Mouse (Mus musculus) MEL (cell line): Measurements from ENCODE around the gene Akt1s1. TPM values are rescaled to one million over a fixed set of nuclear protein-coding genes. Genes with fewer than 3 reads are reported as not detected.

Source experiments
- DNase-seq: peaks from one replicate; pipeline ENCODE4 v3.0.0; 2011; ENCODE audit warnings: low read depth, low spot score
- H3K27ac ChIP-seq: 2 replicates; pipeline ENCODE4 v1.5.1; 2012; ENCODE audit warnings: low read depth, mild to moderate bottlenecking, control low read depth, low read length, moderate library complexity; ENCODE audit not compliant: control insufficient read depth
- H3K27me3 ChIP-seq, 2 experiments: fragments of 150-350 bp in 1 of 2; sonication (generic) in 1 of 2; 2 replicates each; pipeline ENCODE4 v1.6.1; 2012; ENCODE audit warnings: low read length in 2 of 2, mild to moderate bottlenecking in 2 of 2, improper control_type of control experiment in 1 of 2, moderate library complexity in 1 of 2; ENCODE audit not compliant: insufficient read depth in 2 of 2, control insufficient read depth in 1 of 2
- H3K36me3 ChIP-seq, 2 experiments: 2 replicates each; pipeline ENCODE4 v1.6.1; 2012 to 2014; ENCODE audit warnings: low read length in 2 of 2, improper control_type of control experiment in 1 of 2, inconsistent platforms in 1 of 2, mild to moderate bottlenecking in 1 of 2; ENCODE audit not compliant: insufficient read depth in 2 of 2, control insufficient read depth in 1 of 2
- H3K4me1 ChIP-seq, 2 experiments: fragments of 150-350 bp in 1 of 2; sonication (generic) in 1 of 2; 2 replicates each; pipeline ENCODE4 v1.6.1; 2012; ENCODE audit warnings: low read length in 2 of 2, improper control_type of control experiment in 1 of 2, mild to moderate bottlenecking in 1 of 2; ENCODE audit not compliant: insufficient read depth in 2 of 2, control insufficient read depth in 1 of 2
- H3K4me3 ChIP-seq, 2 experiments: fragments of 150-350 bp in 1 of 2; sonication (generic) in 1 of 2; 2 replicates each; pipeline ENCODE4 v1.5.1; 2012; ENCODE audit warnings: low read depth in 2 of 2, low read length in 2 of 2, mild to moderate bottlenecking in 2 of 2, moderate library complexity in 2 of 2, control low read depth in 1 of 2, improper control_type of control experiment in 1 of 2; ENCODE audit not compliant: control insufficient read depth in 1 of 2, insufficient read depth in 1 of 2
- H3K79me2 ChIP-seq: 2 replicates; pipeline ENCODE4 v1.6.1; 2012; ENCODE audit warnings: mild to moderate bottlenecking, low read length, moderate library complexity; ENCODE audit not compliant: control insufficient read depth, poor library complexity, insufficient read depth
- H3K9ac ChIP-seq: 2 replicates; pipeline ENCODE4 v1.6.1; 2012; ENCODE audit warnings: low read depth, mild to moderate bottlenecking, control low read depth, low read length, moderate library complexity; ENCODE audit not compliant: control insufficient read depth, poor library complexity, severe bottlenecking
- H3K9me3 ChIP-seq: fragments of 150-350 bp; sonication (generic); replicated peaks from 2 replicates; pipeline ENCODE4 v1.6.1; 2012; ENCODE audit warnings: mild to moderate bottlenecking, low read length, improper control_type of control experiment, moderate library complexity; ENCODE audit not compliant: insufficient read depth
- BHLHE40 ChIP-seq: IDR thresholded peaks from 2 replicates; pipeline ENCODE4 v1.6.1; 2012; ENCODE audit warnings: low read depth, mild to moderate bottlenecking, inconsistent platforms, low read length, improper control_type of control experiment, borderline replicate concordance
- CHD1 ChIP-seq: IDR thresholded peaks from 2 replicates; pipeline ENCODE4 v1.6.1; 2012; ENCODE audit warnings: low read depth, mild to moderate bottlenecking, inconsistent platforms, low read length, improper control_type of control experiment
- CHD2 ChIP-seq: IDR thresholded peaks from 2 replicates; pipeline ENCODE4 v1.6.1; 2011; ENCODE audit warnings: low read length, improper control_type of control experiment
- CTCF ChIP-seq, 3 experiments: IDR thresholded peaks in 2 of 3; conservative IDR thresholded peaks in 1 of 3; 2 replicates each; pipeline ENCODE4 v1.5.1; 2011 to 2012; ENCODE audit warnings: low read length in 3 of 3, low read depth in 2 of 3, mild to moderate bottlenecking in 2 of 3, improper control_type of control experiment in 1 of 3, inconsistent platforms in 1 of 3, mixed read lengths in 1 of 3, moderate library complexity in 1 of 3; ENCODE audit not compliant: control insufficient read depth in 1 of 3, insufficient read depth in 1 of 3, poor library complexity in 1 of 3, severe bottlenecking in 1 of 3
- E2F4 ChIP-seq: IDR thresholded peaks from 2 replicates; pipeline ENCODE4 v1.6.1; 2011; ENCODE audit warnings: low read depth, low read length, improper control_type of control experiment, borderline replicate concordance
- ELF1 ChIP-seq: IDR thresholded peaks from 2 replicates; pipeline ENCODE4 v1.6.1; 2014; ENCODE audit warnings: low read depth, mild to moderate bottlenecking, inconsistent platforms, low read length, improper control_type of control experiment, moderate library complexity
- EP300 ChIP-seq, 2 experiments: IDR thresholded peaks; 2 replicates each; pipeline ENCODE4 v1.6.1; 2011; ENCODE audit warnings: improper control_type of control experiment in 2 of 2, low read length in 2 of 2, low read depth in 1 of 2, mild to moderate bottlenecking in 1 of 2
- GABPA ChIP-seq: IDR thresholded peaks from 2 replicates; pipeline ENCODE4 v1.6.1; 2012; ENCODE audit warnings: low read depth, mild to moderate bottlenecking, inconsistent platforms, low read length, improper control_type of control experiment, moderate library complexity
- JUND ChIP-seq: IDR thresholded peaks from 2 replicates; pipeline ENCODE4 v1.6.1; 2011; ENCODE audit warnings: low read depth, mild to moderate bottlenecking, improper control_type of control experiment, low read length
- MAFK ChIP-seq: IDR thresholded peaks from 2 replicates; pipeline ENCODE4 v1.6.1; 2011; ENCODE audit warnings: low read depth, mild to moderate bottlenecking, low read length, improper control_type of control experiment, borderline replicate concordance
- MAX ChIP-seq: IDR thresholded peaks from 2 replicates; pipeline ENCODE4 v1.6.1; 2011; ENCODE audit warnings: low read length, improper control_type of control experiment
- MAZ ChIP-seq: IDR thresholded peaks from 2 replicates; pipeline ENCODE4 v1.6.1; 2012; ENCODE audit warnings: low read depth, mild to moderate bottlenecking, inconsistent platforms, low read length, improper control_type of control experiment
- MXI1 ChIP-seq: IDR thresholded peaks from 2 replicates; pipeline ENCODE4 v1.6.1; 2011; ENCODE audit warnings: mild to moderate bottlenecking, low read depth, low read length, improper control_type of control experiment
- MYC ChIP-seq: IDR thresholded peaks from 2 replicates; pipeline ENCODE4 v1.6.1; 2011; ENCODE audit warnings: low read depth, mild to moderate bottlenecking, low read length, improper control_type of control experiment, moderate library complexity
- NELFE ChIP-seq: IDR thresholded peaks from 2 replicates; pipeline ENCODE4 v1.6.1; 2011; ENCODE audit warnings: low read depth, low read length, improper control_type of control experiment
- NRF1 ChIP-seq: IDR thresholded peaks from 2 replicates; pipeline ENCODE4 v1.6.1; 2014; ENCODE audit warnings: low read depth, mild to moderate bottlenecking, inconsistent platforms, low read length, improper control_type of control experiment, moderate library complexity; ENCODE audit not compliant: poor library complexity, insufficient read depth, severe bottlenecking
- POLR2A ChIP-seq, 2 experiments: IDR thresholded peaks; 2 replicates each; pipeline ENCODE4 v1.6.1; 2011 to 2012; ENCODE audit warnings: low read length in 2 of 2, mild to moderate bottlenecking in 2 of 2, control low read depth in 1 of 2, improper control_type of control experiment in 1 of 2, low read depth in 1 of 2, moderate library complexity in 1 of 2; ENCODE audit not compliant: control insufficient read depth in 1 of 2, insufficient read depth in 1 of 2, poor library complexity in 1 of 2
- POLR2AphosphoS5 ChIP-seq: IDR thresholded peaks from 2 replicates; pipeline ENCODE4 v1.6.1; 2012; ENCODE audit warnings: low read depth, borderline replicate concordance, mild to moderate bottlenecking, inconsistent platforms, low read length, moderate library complexity, mixed read lengths
- SIN3A ChIP-seq: IDR thresholded peaks from 2 replicates; pipeline ENCODE4 v1.6.1; 2012; ENCODE audit warnings: low read length, improper control_type of control experiment, inconsistent platforms
- SMC3 ChIP-seq: IDR thresholded peaks from 2 replicates; pipeline ENCODE4 v1.6.1; 2011; ENCODE audit warnings: low read depth, low read length, improper control_type of control experiment
- TAL1 ChIP-seq: IDR thresholded peaks from 2 replicates; pipeline ENCODE4 v1.6.1; 2012; ENCODE audit warnings: mild to moderate bottlenecking, inconsistent platforms, low read length, moderate library complexity, mixed read lengths
- TBP ChIP-seq: IDR thresholded peaks from 2 replicates; pipeline ENCODE4 v1.8.0; 2011; ENCODE audit warnings: low read depth, low read length, improper control_type of control experiment
- TCF12 ChIP-seq: IDR thresholded peaks from 2 replicates; pipeline ENCODE4 v1.6.1; 2014; ENCODE audit warnings: low read depth, mild to moderate bottlenecking, inconsistent platforms, low read length, improper control_type of control experiment, moderate library complexity
- ZKSCAN1 ChIP-seq: IDR thresholded peaks from 2 replicates; pipeline ENCODE4 v1.6.1; 2012; ENCODE audit warnings: low read depth, mild to moderate bottlenecking, inconsistent platforms, low read length, improper control_type of control experiment, moderate library complexity
- ZMIZ1 ChIP-seq: IDR thresholded peaks from 2 replicates; pipeline ENCODE4 v1.6.1; 2012; ENCODE audit warnings: low read depth, mild to moderate bottlenecking, inconsistent platforms, low read length, improper control_type of control experiment, moderate library complexity
- ZNF384 ChIP-seq: IDR thresholded peaks from 2 replicates; pipeline ENCODE4 v1.6.1; 2012; ENCODE audit warnings: low read depth, mild to moderate bottlenecking, inconsistent platforms, low read length, improper control_type of control experiment
- polyA plus RNA-seq, 2 experiments: library from polyadenylated mRNA; stranded (reverse) in 1 of 2; unstranded in 1 of 2; fragments of >175 nt in 1 of 2; fragments of >200 nt in 1 of 2; gene quantifications; 2 replicates each; pipeline versions ENCODE4 v1.2.1 to v1.2.4; 2012; ENCODE audit warnings: low replicate concordance in 2 of 2, low read depth in 1 of 2; ENCODE audit not compliant: insufficient read length in 2 of 2, insufficient read depth in 1 of 2, missing spikeins in 1 of 2
- total RNA-seq: library from RNA; depleted of rRNA; stranded (reverse); fragments of 300-350 nt; gene quantifications from 2 replicates; pipeline ENCODE4 v1.2.3, GENCODE M21; 2012

Akt1s1 gene
- total and polyA plus RNA-seq, 3 experiments = 37.3 to 71.8 TPM; not detected in 1

- H3K4me3 ChIP-seq = peak overlapping the region; percentile 64 to 71; a peak in 3 of 4 replicates
- DNase-seq = peak; percentile 65
- no peaks in the 10 kb centered on the region for H3K36me3 ChIP-seq
- H3K4me1 ChIP-seq = peaks cover 3 to 4% of the 10 kb centered on the region in 2 experiments; a peak in 3 of 4 replicates
- no peak for TF ChIP-seq ELF1
- 0 out of 6 replicates have a peak, but pooled peaks of 1 of the 3 experiments have one; percentile 7 for TF ChIP-seq CTCF (IDR thresholded peaks at IDR 0.05 in 2 of 3, conservative IDR thresholded peaks at IDR 0.05 in 1 of 3; ENCODE audit: control insufficient read depth in 1 of 3, insufficient read depth in 1 of 3, low read depth in 2 of 3, low read length in 3 of 3, poor library complexity in 1 of 3, severe bottlenecking in 1 of 3)
- TF ChIP-seq MAZ = peak; percentile 27; the same call in 1 of the 2 replicates
- TF ChIP-seq JUND = no peak
- no peak for TF ChIP-seq POLR2AphosphoS5
- TF ChIP-seq MAFK = 0 out of 2 replicates have a peak, but pooled peaks have one; percentile 15
- TF ChIP-seq SIN3A = peak; percentile 14; the same call in 1 of the 2 replicates
- no peak for TF ChIP-seq SMC3
- peak; percentile 61 for TF ChIP-seq MXI1
- peak in 1 of 2 experiments; percentile 41; a peak in 1 of 4 replicates for TF ChIP-seq POLR2A (IDR thresholded peaks at IDR 0.05; ENCODE audit: control insufficient read depth in 1 of 2, insufficient read depth in 1 of 2, low read depth in 1 of 2, low read length in 2 of 2, poor library complexity in 1 of 2)
- peak; percentile 52; the same call in 1 of the 2 replicates for TF ChIP-seq NRF1
- TF ChIP-seq, all 39 proteins: peak for 7
- Histone ChIP-seq H3K9me3 (no peaks in the 10 kb centered on the region), H3K27me3 (no peaks in the 10 kb centered on the region), H3K9ac (peak overlapping the region; percentile 82), H3K27ac (peak overlapping the region; percentile 67), H3K79me2 (peaks cover 9% of the 10 kb centered on the region)
These were observed 20.3 kb downstream of the Akt1s1 start for GRCm38 (mm10) chr7:44868919-44869696.

- peak within 1 kb of the TSS; percentile 82 for H3K9ac ChIP-seq
- H3K4me1 ChIP-seq = peaks cover 3 to 4% of the 10 kb centered on the region in 2 experiments; a peak in 3 of 4 replicates
- DNase-seq = peak; percentile 99
- H3K27ac ChIP-seq = peak within 1 kb of the TSS; percentile 67
- H3K79me2 ChIP-seq = peaks cover 9% of the 10 kb centered on the region
- no peaks in the 10 kb centered on the region for H3K36me3 ChIP-seq
- H3K27me3 ChIP-seq = no peaks in the 10 kb centered on the region
- H3K4me3 ChIP-seq = peak within 1 kb of the TSS; percentile 64 to 71
- no peaks in the 10 kb centered on the region for H3K9me3 ChIP-seq
- TF ChIP-seq BHLHE40 = peak; percentile 28
- TF ChIP-seq NELFE = peak; percentile 62; the same call in 1 of the 2 replicates
- peak; percentile 51 for TF ChIP-seq TCF12
- TF ChIP-seq ZNF384 = no peak
- TF ChIP-seq MXI1 = peak; percentile 73
- TF ChIP-seq MAZ = peak; percentile 98
- TF ChIP-seq TBP = 0 out of 2 replicates have a peak, but pooled peaks have one; percentile 60
- TF ChIP-seq MYC = peak; percentile 72; the same call in 1 of the 2 replicates
- no peak for TF ChIP-seq JUND
- TF ChIP-seq GABPA = no peak
- peak; percentile 51; the same call in 1 of the 2 replicates for TF ChIP-seq E2F4
- TF ChIP-seq MAX = peak; percentile 70
- TF ChIP-seq SMC3 = peak; percentile 19; the same call in 1 of the 2 replicates
- no peak for TF ChIP-seq EP300 (IDR thresholded peaks at IDR 0.05; ENCODE audit: low read depth in 1 of 2, low read length in 2 of 2)
- 0 out of 6 replicates have a peak, but pooled peaks of 1 of the 3 experiments have one; percentile 5 for TF ChIP-seq CTCF (IDR thresholded peaks at IDR 0.05 in 2 of 3, conservative IDR thresholded peaks at IDR 0.05 in 1 of 3; ENCODE audit: control insufficient read depth in 1 of 3, insufficient read depth in 1 of 3, low read depth in 2 of 3, low read length in 3 of 3, poor library complexity in 1 of 3, severe bottlenecking in 1 of 3)
- no peak for TF ChIP-seq POLR2AphosphoS5
- no peak for TF ChIP-seq CHD2
- TF ChIP-seq ZMIZ1 = no peak; the same call in 1 of the 2 replicates
- TF ChIP-seq TAL1 = no peak
- TF ChIP-seq CHD1 = peak; percentile 99
- no peak for TF ChIP-seq ZKSCAN1
These were observed 21.1 kb downstream of the Akt1s1 start, which contains the start of gene Ptov1 for GRCm38 (mm10) chr7:44869697-44870528. TSS of gene Ptov1 (minus strand) at chr7:44869788.
